Mouse (Mus musculus) thymus, postnatal 14 days (tissue): ENCODE data around the gene Slc35d3.
A peak's percentile ranks its signal among the peaks of the same experiment; 100 is the strongest.

ENCODE experiments used
- DNase-seq: peaks from one replicate; pipeline ENCODE4 v3.0.0; 2021

The Slc35d3 gene

DNA sequence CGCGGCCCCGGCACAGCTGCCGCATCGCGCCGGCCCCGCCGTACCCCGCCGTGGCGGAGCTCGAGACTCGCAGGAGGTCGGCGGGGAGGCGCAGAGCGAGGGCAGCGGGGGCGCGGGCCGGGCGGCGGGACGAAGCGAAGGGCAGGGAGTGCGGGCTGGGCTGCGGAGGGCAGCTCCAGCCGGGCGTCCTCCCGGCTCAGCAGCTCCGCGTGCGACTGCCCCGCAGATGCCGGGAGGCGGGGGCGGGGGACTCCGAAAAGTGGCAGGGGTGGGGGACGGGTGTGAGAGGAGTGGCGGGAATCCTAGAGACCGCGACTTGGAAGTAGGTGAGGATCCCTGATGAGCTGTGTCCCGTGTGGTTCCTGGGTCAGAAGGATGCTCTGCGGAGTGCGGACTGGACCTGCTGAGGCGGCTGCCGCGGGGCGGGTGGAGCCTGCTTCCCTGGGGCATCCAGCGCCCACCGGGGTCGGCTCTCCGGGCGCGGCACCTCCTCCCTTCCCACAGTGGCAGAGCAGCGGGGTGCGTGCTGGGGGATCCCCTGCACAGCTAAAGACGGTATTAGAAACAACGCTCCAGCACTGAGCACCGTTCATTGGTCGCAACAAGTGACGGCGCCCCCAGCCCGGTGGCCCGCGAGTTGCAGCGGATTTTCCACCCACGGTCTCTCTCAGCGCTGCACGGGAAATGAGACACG, at the start of gene Slc35d3:
Gene Slc35d3 (minus strand): TSS at position 462 of the 694 bp plus-strand sequence.
- peak; percentile 77 for DNase-seq

GRCm38 (mm10) chr10:19900191-19900590, 48.9 kb upstream of the Slc35d3 start:
- DNase-seq = no peak

DNA sequence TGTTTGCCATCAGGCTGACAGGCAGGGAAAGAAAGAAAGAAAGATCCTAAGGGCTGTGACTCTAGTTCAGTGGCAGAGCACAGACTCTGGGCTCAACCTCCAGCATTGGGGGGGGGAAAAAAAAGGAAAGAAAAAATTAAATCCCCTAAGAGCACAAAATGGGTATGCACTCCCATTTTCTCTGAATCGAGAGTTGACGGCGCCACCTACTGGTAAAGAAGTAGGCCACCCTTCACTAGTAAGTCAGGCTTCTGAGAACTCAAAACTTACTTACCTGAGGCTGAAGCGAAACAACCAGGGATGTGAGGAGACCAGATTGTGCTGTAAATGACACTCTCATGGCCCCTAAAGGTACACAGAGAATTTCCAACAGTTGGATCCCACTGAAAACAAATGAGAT, 42.7 kb upstream of the Slc35d3 start:
- peak; percentile 59 for DNase-seq

GRCm38 (mm10) chr10:19893146-19893545, 41.9 kb upstream of the Slc35d3 start:
- DNase-seq = no peak

DNA sequence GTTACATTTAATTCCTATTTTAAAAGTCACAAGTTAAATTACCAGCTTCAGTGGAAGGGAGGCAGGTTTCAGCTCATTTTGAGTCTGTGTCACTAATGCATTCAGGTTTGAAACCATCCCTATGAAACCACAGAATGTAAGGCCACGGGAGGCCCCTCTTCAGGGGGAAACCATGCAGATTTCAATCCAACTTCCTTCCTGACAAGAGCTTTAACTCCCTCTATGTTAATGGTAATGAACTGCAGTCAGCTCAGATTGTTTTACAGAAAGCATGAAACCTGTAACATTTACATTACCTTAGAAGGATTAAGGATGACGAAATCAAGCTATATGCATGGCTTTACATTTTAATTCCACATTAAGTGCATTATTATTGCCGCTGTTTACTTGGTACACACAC, 40.4 kb upstream of the Slc35d3 start:
- peak; percentile 14 for DNase-seq

GRCm38 (mm10) chr10:19889908-19890307, 38.6 kb upstream of the Slc35d3 start:
- no peak for DNase-seq

DNA sequence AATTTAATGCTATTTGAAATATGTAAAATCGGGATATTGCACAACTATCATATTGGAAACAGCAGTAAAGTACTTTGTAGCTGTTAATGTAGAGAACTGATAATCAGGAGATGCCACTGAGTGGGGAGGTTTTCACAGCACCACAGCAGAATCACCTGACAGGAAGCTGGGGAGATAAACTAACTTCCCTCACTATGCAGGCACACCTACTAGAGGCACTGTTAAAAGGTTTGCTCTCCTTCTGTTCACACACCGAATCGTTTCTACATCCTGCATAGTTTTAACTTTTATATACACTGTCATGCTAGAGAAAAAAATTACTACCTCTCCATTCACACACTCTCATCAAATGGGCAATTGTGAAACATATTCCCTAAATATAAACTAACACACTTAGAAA, 35.0 kb upstream of the Slc35d3 start:
- DNase-seq = no peak

GRCm38 (mm10) chr10:19884409-19884808, 33.1 kb upstream of the Slc35d3 start:
- no peak for DNase-seq

GRCm38 (mm10) chr10:19880437-19880836, 29.2 kb upstream of the Slc35d3 start:
- DNase-seq = no peak

DNA sequence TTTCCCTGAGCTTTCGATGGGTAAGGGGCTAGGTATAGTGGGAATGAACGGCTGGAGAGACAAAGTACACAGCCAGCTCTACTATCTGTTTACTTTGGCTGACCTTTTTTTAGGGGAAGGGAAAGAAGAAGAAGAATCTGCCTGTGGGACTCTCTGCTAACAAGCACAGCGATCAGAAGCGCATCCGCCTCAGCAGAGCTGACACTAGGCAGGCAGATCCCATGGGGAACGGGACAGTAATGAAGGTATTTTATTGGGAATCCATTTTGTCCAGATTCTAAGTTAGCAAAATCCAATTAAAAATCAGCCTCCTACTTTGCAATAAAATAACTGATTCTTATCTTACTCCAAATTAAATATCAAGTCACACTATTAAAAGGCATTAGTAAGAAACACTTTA, 27.9 kb upstream of the Slc35d3 start:
- DNase-seq = no peak

DNA sequence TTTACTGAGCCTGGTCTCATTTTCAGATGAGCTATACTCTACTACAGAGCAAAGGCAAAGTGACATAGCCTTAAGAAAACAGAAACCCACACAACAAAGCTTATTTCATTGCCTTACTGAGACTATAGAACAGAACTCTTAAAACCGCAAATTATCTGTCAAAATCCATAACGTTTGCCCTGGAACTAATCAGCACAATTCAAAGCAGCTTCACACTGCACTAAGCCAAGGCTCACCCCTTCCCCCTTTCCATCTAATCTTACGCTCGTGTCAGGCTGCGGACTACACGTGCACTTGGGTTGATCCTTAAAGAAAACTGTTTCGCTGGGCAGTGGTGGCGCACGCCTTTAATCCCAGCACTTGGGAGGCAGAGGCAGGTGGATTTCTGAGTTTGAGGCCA, 26.4 kb upstream of the Slc35d3 start:
- no peak for DNase-seq

DNA sequence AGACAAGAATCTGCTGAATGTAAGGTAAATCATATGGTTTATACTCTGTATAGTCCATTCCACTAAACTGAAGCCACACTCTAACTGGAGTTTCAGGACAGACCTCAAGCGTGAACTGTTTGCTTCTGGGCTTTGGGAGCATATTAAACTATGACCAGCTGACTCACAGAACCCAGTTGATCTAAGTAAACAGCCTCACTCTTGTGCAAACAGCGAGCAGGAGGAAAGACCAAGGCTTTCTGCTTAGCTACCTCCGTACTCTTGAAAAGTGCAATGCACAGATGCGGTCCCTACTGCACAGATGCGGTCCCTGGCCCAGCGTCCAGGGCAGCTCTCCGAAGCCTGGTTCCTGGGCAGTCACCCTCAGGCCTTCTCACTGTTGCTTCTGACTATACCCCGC, 26.0 kb upstream of the Slc35d3 start:
- DNase-seq = no peak

- DNase-seq = no peak
Observed at GRCm38 (mm10) chr10:19876669-19877068, 25.4 kb upstream of the Slc35d3 start.

GRCm38 (mm10) chr10:19875346-19875745, 24.1 kb upstream of the Slc35d3 start:
- no peak for DNase-seq

DNA sequence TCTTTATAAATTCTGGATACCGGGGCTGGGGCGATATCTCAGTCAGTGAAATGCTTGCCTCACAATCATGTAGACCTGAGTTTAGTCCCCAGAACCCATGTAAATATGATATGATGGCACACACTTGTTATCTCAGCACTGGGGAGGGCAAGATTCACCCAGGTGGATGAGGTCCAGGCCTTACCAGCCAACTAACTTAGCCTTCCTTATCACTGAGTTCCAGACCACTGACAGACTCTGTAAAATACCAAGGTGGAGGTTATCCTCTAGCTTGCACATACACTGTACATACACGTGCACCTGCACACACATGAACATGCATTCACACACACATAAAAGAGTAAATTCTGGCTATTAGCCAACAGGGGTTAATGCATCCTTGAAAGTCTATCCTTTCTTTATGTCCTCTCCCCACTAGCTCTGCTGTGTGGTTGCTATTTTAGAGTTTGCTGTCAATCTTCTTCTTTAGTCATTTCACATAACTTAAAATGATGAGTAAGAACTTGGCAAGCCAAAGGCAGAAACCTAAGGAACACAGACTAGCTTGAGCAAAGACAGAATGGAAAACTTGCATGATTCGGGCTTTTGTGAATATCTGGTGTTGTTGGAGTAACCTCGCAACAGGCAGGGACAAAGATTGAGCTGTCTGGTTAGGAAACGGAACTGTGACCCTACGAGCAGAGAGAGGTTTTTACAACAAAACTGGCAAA, 4.5 kb upstream of the Slc35d3 start:
- no peak for DNase-seq

DNA sequence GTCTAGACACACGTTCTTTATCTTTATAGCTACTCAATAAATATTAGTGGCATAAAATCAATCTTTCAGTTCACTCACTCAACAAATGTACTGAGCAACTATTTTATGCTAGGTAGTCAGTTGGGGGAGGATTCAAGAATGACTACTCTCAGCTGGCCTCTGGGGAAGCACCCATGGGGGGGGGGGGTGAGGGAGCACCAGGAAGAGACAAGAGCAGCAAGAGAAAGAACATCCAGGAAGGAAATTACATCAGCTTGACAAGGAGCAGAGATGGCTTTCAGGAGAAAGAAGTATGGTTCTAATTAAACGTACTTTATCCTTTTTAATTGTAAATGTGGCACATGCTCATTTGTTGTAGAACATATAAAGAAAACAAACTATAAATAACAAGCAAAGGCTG, 2.4 kb upstream of the Slc35d3 start:
- DNase-seq = no peak

GRCm38 (mm10) chr10:19852776-19853175, 1.5 kb upstream of the Slc35d3 start:
- no peak for DNase-seq

- DNase-seq = peak; percentile 38
Observed at GRCm38 (mm10) chr10:19850544-19850997, 688 bp downstream of the Slc35d3 start.

DNA sequence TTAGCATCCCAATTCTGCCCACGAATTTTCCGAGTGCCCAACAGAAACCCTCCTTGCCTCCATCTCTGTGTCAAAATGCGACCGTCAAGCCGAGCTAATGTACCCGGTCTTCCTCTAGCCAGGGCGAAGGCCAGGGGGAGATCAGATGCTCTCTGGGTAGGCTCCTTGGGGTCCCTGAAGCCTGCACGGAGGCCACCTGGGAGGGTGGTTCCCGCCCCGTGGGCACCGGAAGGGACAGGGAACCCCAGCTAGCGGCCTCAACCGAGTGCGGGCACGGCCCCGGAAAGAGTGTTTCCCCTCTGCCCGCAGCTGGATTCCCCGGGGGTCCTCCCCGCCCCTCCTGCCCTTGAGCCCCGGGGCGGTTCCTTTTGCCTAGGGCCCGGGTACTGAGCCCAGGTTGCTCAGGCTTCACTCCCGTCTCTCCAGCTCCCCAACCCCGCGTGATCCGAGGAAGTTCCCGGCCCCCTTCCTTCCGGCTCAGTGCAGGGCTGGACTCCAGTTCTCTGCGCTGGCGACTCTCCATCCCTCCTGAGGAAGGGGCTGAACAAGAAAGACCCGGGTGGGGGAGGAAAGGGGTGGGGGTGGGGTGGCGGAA, 1.4 kb downstream of the Slc35d3 start:
- DNase-seq = peak; percentile 27

DNA sequence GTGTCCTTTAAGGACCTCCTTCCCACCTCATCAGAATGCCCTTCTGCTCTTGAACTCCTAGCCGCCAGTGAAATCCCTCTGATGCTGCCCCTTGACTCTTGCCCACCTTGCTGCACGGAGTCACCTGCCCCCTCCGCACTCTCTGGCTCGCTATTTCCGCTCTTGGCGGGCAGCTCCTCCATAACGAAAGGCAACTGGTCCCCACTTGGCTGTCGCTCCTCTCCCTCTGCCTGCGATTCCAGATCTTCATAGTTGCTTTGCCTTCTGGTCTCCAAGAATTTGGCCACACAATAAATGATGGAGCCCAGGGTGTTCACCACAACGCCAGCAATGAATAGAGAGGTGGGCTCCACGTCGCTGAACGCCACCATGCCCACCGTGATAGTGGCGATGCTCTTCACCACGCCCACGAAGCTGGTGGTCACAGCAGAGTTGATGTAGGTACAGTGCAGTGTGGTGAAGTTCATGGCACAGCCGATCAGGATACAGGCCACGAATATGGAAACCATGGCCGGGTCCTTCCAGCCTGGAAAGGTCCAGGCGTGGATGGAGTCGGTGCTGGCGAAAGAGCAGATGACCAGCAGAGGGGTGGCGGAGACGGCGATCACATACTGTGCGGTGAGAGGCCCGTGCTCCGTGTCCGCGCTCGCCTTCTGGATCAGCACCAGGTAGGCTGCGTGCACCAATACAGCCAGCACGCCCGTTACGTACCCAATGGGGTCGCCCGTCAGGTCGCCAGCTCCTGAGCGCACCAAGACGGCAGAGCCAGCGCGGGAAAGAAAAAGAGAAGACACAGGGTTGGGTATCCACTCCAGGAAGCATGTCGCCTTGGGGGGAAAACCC, 2.1 kb downstream of the Slc35d3 start:
- peak; percentile 17 for DNase-seq

DNA sequence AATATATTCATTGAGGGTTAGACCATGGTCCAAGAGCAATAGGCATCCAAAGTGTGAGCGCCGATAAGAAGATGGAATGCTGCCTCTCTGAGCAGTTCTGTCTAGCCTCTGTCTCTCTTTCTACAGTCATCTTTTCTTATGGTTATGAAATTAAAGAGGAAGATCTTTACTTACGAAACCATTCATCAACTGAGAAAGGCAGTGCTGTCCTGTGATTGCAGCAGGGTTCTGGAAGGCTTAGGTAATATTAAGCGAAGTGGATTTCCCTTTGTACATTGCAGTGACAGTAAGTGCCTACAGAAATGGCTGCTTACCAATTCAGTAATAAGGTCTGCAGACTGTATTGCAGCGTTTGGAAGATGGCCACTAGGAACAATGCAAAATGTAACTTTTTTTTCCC, 11.4 kb downstream of the Slc35d3 start:
- no peak for DNase-seq

DNA sequence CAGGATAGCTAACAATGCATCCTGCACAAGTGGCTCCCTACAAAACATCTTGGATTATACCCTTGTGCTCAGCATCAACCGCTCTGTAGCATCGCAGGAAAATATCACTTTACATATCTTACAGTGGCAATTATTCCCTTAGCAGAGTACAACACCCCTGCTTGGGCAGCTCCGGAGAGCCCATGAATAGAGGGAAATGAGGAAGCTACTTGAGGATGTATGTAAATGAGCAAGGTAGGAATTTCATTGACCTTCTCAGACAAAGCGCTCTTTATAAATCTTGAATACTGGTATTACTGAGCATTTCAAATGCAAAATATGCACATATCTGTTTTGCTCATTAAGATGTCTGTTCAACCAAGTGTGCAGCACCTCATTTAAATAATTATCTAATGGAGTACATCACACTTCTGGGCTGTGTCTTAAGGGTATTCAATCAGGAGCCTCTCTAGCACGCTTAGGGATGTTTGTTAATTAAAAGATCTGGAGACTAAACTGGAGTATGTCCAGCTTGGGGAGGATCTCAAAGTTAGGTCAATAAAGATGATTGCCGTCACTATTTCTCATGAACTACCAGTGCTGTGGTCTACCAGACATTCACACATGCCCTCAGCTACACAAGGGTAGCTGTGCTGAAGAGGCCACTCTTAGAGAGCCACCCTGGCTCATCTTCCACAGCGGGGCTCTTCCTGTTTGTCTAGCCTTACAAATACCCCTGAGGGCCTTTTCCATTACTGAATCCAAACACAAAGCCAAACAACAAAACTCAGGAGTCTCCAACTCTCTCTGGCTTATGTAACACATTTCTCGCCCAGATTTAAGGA, 15.2 kb downstream of the Slc35d3 start:
- DNase-seq = no peak
